Mouse (Mus musculus) E14TG2a.4 (cell line): ENCODE results near the gene Hoxa7.

Experiments
- CTCF ChIP-seq: conservative IDR thresholded peaks from 2 replicates; pipeline ENCODE4 v1.5.1; 2014; ENCODE audit warnings: low read length
- NANOG ChIP-seq: IDR thresholded peaks from 2 replicates; pipeline ENCODE4 v1.6.1; 2014; ENCODE audit warnings: borderline replicate concordance, low read length, mixed read lengths
- POU5F1 ChIP-seq: IDR thresholded peaks from 2 replicates; pipeline ENCODE4 v1.6.1; 2014; ENCODE audit warnings: low read length, borderline replicate concordance

- no peak for TF ChIP-seq CTCF
- no peak for TF ChIP-seq POU5F1
- TF ChIP-seq NANOG: no peak
These were observed 8.3 kb downstream of the Hoxa7 start, which contains the start of the genes Hoxa3 and Gm28308 for GRCm38 (mm10) chr6:52213119-52213986.
